Mouse (Mus musculus) lung, embryonic 14.5 days (tissue): ENCODE results near the gene Tent5b. TPM values are rescaled to one million over a fixed set of nuclear protein-coding genes. Genes with fewer than 3 reads are reported as not detected.

Experiments used
- ATAC-seq: fragments of 200-750 bp; cut with Nextera tagmentation; 2 replicates; pipeline ENCODE4 v1.8.0; 2017; ENCODE audit warnings: mild to moderate bottlenecking, moderate TSS enrichment, moderate library complexity; ENCODE audit not compliant: insufficient read depth
- DNase-seq: peaks from one replicate; pipeline ENCODE4 v3.0.0-alpha.2; 2015
- H3K27ac ChIP-seq: fragments of 300-500 bp; sonication (generic); 2 replicates; pipeline ENCODE4 v1.5.1; 2014; ENCODE audit warnings: low read depth, mild to moderate bottlenecking, moderate library complexity
- H3K27me3 ChIP-seq: fragments of 300-500 bp; sonication (generic); 2 replicates; pipeline ENCODE4 v1.6.1; 2014; ENCODE audit warnings: low read length, control low read depth; ENCODE audit not compliant: insufficient read depth
- H3K36me3 ChIP-seq: fragments of 300-500 bp; sonication (generic); 2 replicates; pipeline ENCODE4 v1.6.1; 2014; ENCODE audit warnings: control low read depth; ENCODE audit not compliant: insufficient read depth
- H3K4me1 ChIP-seq: fragments of 300-500 bp; sonication (generic); 2 replicates; pipeline ENCODE4 v1.6.1; 2014; ENCODE audit warnings: antibody characterized with exemption, control low read depth; ENCODE audit not compliant: insufficient read depth
- H3K4me2 ChIP-seq: fragments of 300-500 bp; sonication (generic); 2 replicates; pipeline ENCODE4 v1.6.1; 2014; ENCODE audit warnings: mild to moderate bottlenecking
- H3K4me3 ChIP-seq: fragments of 300-500 bp; sonication (generic); 2 replicates; pipeline ENCODE4 v1.5.1; 2014; ENCODE audit warnings: low read depth, low read length
- H3K9ac ChIP-seq: fragments of 300-500 bp; sonication (generic); 2 replicates; pipeline ENCODE4 v1.6.1; 2014
- H3K9me3 ChIP-seq: fragments of 300-500 bp; sonication (generic); 2 replicates; pipeline ENCODE4 v1.6.1; 2016; ENCODE audit warnings: low read depth, low read length, control low read depth
- CTCF ChIP-seq: IDR thresholded peaks from 2 replicates; pipeline ENCODE4 v1.5.1; 2016; ENCODE audit warnings: antibody characterized with exemption, low read depth
- WGBS: fragments of 180-500 bp; shearing (Covaris S2); extraction: QIAGEN DNeasy Blood & Tissue Kit; methylation state at CpG from one replicate; pipeline ENCODE4 v1.1.7; 2014; 5-methylcytosine and 5-hydroxymethylcytosine counted together
- polyA plus RNA-seq: library from polyadenylated mRNA; unstranded; fragments of >200 nt; fragmentation: Nextera tagmentation; extraction: Ambion mirVana; gene quantifications from 2 replicates; pipeline ENCODE4 v1.2.1, GENCODE M21; 2014

The Tent5b gene
- polyA plus RNA-seq, 1 experiment from 2014 or later = 0.41 TPM

- Histone ChIP-seq H3K4me1 (no peaks in the 10 kb centered on the region), H3K9ac (no peak overlapping the region), H3K27ac (no peak overlapping the region), H3K4me3 (no peak overlapping the region), H3K4me2 (no peak overlapping the region), H3K27me3 (no peaks in the 10 kb centered on the region), H3K36me3 (no peaks in the 10 kb centered on the region), H3K9me3 (no peaks in the 10 kb centered on the region)
- WGBS = 6% methylated on average over 10 of the region's 10 CpGs
- ATAC-seq (no peak), DNase-seq (peak; percentile 95)
- TF ChIP-seq CTCF = peak; percentile 98
Measured at GRCm38 (mm10) chr4:133451536-133451935, 28.4 kb upstream of the Tent5b start.

GRCm38 (mm10) chr4:133452433-133452832 lies 27.5 kb upstream of the Tent5b start:
- DNase-seq = no peak
- no peaks in the 10 kb centered on the region for H3K36me3 ChIP-seq
- H3K27ac ChIP-seq = no peak overlapping the region
- H3K4me3 ChIP-seq = no peak overlapping the region
- no peak overlapping the region for H3K9ac ChIP-seq
- no peak overlapping the region for H3K4me2 ChIP-seq
- no peaks in the 10 kb centered on the region for H3K9me3 ChIP-seq
- no peaks in the 10 kb centered on the region for H3K27me3 ChIP-seq
- 0 out of 2 replicates have a peak, but pooled peaks have one; percentile 18 for TF ChIP-seq CTCF
- ATAC-seq = no peak
- no peaks in the 10 kb centered on the region for H3K4me1 ChIP-seq
- 62% methylated on average over 7 of the region's 7 CpGs for WGBS

- DNase-seq (no peak), ATAC-seq (no peak)
- Histone ChIP-seq H3K9me3 (no peaks in the 10 kb centered on the region), H3K9ac (no peak overlapping the region), H3K27me3 (no peaks in the 10 kb centered on the region), H3K4me3 (no peak overlapping the region), H3K36me3 (no peaks in the 10 kb centered on the region), H3K4me1 (no peaks in the 10 kb centered on the region), H3K4me2 (no peak overlapping the region), H3K27ac (no peak overlapping the region)
- WGBS = 46% methylated on average over 3 of the region's 3 CpGs
- TF ChIP-seq CTCF = peak; percentile 20; the same call in 1 of the 2 replicates
Measured at GRCm38 (mm10) chr4:133458044-133458443, 21.9 kb upstream of the Tent5b start.

DNA sequence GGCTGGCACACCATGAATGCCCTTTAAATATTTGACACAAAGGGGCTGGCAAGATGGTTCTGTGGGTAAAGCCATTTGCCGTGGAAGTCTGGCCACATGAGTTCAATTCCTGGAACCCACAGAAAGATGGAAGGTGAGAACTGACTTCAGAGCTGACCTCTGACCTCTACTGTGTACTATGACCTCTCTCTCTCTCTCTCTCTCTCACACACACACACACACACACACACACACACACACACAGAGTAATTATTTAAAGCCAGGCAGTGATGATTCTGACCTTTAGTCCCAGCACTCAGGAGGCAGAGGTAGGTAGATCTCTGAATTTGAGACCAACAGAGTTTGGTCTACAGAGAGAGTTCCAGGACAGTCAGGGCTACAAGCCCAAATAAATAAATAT lies 19.9 kb upstream of the Tent5b start:
- DNase-seq (no peak), ATAC-seq (no peak)
- H3K4me3 ChIP-seq = no peak overlapping the region
- no peaks in the 10 kb centered on the region for H3K9me3 ChIP-seq
- no peak overlapping the region for H3K4me2 ChIP-seq
- H3K4me1 ChIP-seq = no peaks in the 10 kb centered on the region
- no peak overlapping the region for H3K27ac ChIP-seq
- no peaks in the 10 kb centered on the region for H3K36me3 ChIP-seq
- H3K9ac ChIP-seq = no peak overlapping the region
- no peaks in the 10 kb centered on the region for H3K27me3 ChIP-seq
- no peak for TF ChIP-seq CTCF
- 76% methylated on average over 1 of the region's 1 CpGs for WGBS

GRCm38 (mm10) chr4:133460796-133461325 lies 19.1 kb upstream of the Tent5b start:
- WGBS = 42% methylated on average over 5 of the region's 5 CpGs

GRCm38 (mm10) chr4:133461362-133461761 lies 18.6 kb upstream of the Tent5b start:
- no peak overlapping the region for H3K4me2 ChIP-seq
- no peak overlapping the region for H3K9ac ChIP-seq
- H3K36me3 ChIP-seq = no peaks in the 10 kb centered on the region
- no peaks in the 10 kb centered on the region for H3K27me3 ChIP-seq
- ATAC-seq (no peak), DNase-seq (no peak)
- no peaks in the 10 kb centered on the region for H3K9me3 ChIP-seq
- 54% methylated on average over 4 of the region's 4 CpGs for WGBS
- TF ChIP-seq CTCF = no peak
- no peak overlapping the region for H3K27ac ChIP-seq
- no peaks in the 10 kb centered on the region for H3K4me1 ChIP-seq
- no peak overlapping the region for H3K4me3 ChIP-seq

More at GRCm38 (mm10) chr4:133460796-133461325, 19.1 kb upstream of the Tent5b start:
- ATAC-seq = no peak
- Histone ChIP-seq H3K27ac (no peak overlapping the region), H3K9me3 (no peaks in the 10 kb centered on the region), H3K4me1 (no peaks in the 10 kb centered on the region), H3K27me3 (no peaks in the 10 kb centered on the region), H3K36me3 (no peaks in the 10 kb centered on the region), H3K9ac (no peak overlapping the region), H3K4me2 (no peak overlapping the region), H3K4me3 (no peak overlapping the region)
- TF ChIP-seq CTCF = no peak
- no peak for DNase-seq

- TF ChIP-seq CTCF = no peak
- ATAC-seq = no peak
- no peak for DNase-seq
- no peaks in the 10 kb centered on the region for H3K4me1 ChIP-seq
- WGBS = 42% methylated on average over 6 of the region's 6 CpGs
- no peaks in the 10 kb centered on the region for H3K36me3 ChIP-seq
- no peaks in the 10 kb centered on the region for H3K27me3 ChIP-seq
- no peak overlapping the region for H3K4me2 ChIP-seq
- H3K4me3 ChIP-seq = no peak overlapping the region
- H3K27ac ChIP-seq = peak overlapping the region; percentile 46
- H3K9ac ChIP-seq = no peak overlapping the region; the same call in 1 of the 2 replicates
- H3K9me3 ChIP-seq = no peaks in the 10 kb centered on the region
Measured at GRCm38 (mm10) chr4:133463184-133463583, 16.7 kb upstream of the Tent5b start.
